Mouse (Mus musculus): ENCODE data around the gene Fam192a.

The Fam192a gene

GRCm38 (mm10) chr8:94574159-94574907 is 27.5 kb downstream of the Fam192a start:
- DNase-seq (ENCODE audit: low read depth, low spot score): peak; percentile 91

DNA sequence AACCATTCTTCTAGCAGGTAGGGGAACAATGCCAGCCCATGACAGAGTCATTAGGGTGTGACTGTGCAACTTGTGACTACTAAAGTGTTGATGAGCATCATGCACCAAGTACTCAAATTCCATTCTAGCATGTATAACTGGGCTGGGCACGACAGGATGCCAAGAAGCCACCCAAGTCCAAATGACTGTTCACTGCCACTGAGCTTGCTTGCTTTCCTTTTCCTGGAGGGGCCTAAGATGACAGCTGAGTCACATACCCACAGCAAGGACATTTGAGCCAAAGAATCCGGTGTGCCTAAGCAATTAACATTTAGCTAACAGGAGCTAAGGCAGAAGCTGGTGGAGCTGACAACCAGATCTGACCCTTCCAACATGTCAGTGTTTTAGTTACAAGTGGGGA is 29.9 kb downstream of the Fam192a start:
- no peak for DNase-seq (ENCODE audit: low read depth, low spot score)

- no peak for DNase-seq (ENCODE audit: low read depth, low spot score)
These were observed 32.4 kb downstream of the Fam192a start for GRCm38 (mm10) chr8:94569419-94569818.

DNA sequence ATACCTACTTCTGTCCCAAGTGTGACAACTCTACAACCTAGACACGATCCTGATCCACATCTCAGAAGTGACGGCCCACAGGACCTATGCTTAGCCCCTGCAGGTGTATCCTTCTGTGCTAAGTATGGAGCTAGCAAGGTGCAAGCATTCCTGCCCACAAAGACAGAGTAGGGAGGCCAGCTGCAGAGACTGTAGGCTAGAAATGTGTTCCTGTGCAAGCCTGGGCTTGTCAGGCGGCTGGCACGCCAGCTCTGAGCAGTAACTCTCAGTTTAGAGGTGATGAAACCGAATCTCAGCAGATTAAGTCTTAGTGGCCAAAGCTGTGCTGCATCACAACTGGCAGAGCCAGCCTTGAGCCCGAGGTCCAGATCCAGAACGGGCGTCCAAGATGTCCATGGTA is 33.7 kb downstream of the Fam192a start:
- no peak for DNase-seq (ENCODE audit: low read depth, low spot score)

- DNase-seq (ENCODE audit: low read depth, low spot score): no peak
These were observed 34.5 kb downstream of the Fam192a start for GRCm38 (mm10) chr8:94567159-94567849.

- no peak for DNase-seq (ENCODE audit: low read depth, low spot score)
These were observed 35.2 kb downstream of the Fam192a start for GRCm38 (mm10) chr8:94566446-94567158.

- no peak for DNase-seq (ENCODE audit: low read depth, low spot score)
These were observed 35.8 kb downstream of the Fam192a start for GRCm38 (mm10) chr8:94566033-94566432.

- DNase-seq (ENCODE audit: low read depth, low spot score): no peak
These were observed 37.4 kb downstream of the Fam192a start for GRCm38 (mm10) chr8:94564421-94564820.

DNA sequence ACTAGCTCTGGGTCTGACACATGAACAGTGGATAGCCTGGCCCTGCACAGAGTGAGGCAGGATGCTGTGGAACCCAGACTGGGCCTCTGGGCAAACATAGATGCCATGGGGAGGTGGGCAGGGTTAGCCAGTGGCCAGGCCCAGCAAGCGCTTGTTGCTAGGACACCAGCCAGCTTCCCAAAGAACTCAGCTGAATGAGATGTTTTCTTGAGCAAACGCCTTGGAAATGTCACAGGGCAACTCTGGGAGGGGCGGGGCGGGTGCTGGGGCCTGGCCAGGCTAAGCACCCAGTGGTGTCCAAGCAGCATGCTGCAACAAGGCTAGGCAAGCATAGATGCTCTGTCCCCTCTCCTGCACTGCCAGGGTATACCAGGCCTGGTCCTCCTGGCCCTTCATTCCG is 40.5 kb downstream of the Fam192a start:
- DNase-seq (ENCODE audit: low read depth, low spot score): peak; percentile 32

DNA sequence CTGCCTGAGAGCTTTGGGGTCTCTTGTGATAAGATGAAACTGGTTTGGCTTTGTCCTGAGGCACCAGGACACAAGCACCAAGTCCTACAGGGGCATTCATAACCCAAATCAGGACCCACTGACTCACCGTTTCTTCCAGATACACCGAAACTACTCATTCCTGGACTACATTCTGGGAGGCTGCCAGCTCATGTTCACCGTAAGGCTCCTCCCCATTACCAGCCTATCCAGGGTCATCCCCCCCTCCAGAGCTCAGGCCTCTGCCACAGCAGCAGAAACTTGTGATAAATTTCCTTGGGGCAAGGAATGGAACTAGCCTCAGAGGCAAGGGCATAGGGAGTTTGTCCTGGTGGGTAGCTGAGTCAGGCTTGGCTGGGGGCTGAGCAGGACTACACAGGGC is 44.5 kb downstream of the Fam192a start:
- DNase-seq (ENCODE audit: low read depth, low spot score): no peak

- no peak for DNase-seq (ENCODE audit: low read depth, low spot score)
These were observed 49.1 kb downstream of the Fam192a start for GRCm38 (mm10) chr8:94552696-94553095.

DNA sequence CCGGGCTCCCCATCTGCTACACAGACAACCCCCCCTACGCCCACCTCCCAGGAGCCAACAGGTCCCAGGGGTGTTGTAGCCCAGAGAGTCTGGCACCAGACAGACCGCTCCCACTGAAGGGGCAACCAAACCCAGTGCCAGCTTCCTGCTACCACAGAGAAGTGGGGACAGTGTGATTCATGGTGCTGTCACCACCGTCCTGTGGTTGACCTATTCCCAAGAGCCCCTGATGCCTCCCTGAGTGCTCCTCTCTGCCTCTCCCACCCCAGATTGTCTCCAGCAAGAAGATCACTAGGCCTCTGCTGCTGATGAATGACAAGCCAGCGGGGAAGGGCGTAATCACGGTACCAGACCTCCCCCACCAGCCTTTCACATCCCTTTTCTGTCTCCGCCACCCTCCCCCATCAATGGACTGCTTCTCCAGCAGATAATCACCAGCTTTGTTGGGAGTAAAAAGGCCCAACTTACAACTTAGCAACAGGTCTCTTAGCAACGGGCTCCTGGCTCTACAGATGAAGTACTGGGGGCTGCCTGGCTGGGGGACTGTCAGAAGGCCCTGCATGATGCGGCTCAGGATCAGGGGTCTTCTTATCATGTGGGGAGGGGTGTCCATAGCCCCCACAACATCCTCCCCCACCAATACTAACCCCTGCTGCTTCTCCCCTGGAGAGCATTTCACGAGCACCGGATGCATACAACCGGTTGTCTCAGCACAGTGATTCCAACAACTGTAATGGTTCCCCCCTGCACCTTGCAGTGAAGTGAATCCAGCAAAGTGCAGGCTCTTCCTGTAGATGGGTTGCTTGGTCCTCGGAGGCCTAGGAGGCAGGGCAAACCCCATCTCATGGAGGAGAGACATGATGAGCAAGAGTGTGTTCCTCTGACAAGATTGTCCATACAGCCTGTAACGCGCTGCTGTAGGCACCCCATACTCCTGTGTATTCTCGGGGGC is 50.0 kb downstream of the Fam192a start:
- peak; percentile 89 for DNase-seq (ENCODE audit: low read depth, low spot score)

DNA sequence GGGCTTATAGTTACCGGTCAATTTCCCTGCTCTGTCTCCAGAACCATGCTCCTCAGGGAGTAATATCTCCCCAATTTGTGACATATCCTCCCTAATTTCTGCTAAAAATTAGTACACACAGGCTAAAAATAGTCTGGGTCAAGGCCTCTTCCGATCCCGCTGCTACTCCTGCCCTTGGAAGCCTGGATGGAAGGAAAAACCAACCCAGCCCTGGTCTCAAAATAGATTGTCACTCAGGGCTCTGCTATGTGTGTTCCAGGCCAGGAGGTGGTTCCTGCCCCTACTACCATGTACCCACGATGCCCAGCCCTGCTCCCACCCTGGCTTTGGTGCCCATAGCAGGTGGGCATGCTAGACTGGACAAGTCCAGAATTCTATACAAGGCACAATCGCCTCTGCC is 51.8 kb downstream of the Fam192a start:
- no peak for DNase-seq (ENCODE audit: low read depth, low spot score)

DNA sequence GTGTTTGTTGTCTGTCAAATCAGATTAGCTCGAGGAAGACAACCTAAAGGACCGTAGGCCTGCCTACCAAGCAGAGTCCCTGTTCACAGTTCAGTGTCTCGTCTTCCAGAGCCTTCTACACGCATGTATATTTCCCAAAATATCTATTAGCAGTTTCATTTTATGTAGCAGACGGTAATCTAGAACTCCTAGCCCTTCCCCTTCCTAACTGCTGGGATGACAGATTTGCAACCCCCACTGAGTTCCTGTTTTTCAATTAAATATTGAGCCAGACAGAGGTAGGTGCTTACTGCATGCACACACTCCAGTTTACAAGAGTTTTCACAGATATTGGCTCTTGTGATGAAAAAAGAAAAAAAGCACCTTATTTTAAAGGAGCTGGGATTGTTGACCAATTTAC is 52.3 kb downstream of the Fam192a start:
- DNase-seq (ENCODE audit: low read depth, low spot score): no peak

DNA sequence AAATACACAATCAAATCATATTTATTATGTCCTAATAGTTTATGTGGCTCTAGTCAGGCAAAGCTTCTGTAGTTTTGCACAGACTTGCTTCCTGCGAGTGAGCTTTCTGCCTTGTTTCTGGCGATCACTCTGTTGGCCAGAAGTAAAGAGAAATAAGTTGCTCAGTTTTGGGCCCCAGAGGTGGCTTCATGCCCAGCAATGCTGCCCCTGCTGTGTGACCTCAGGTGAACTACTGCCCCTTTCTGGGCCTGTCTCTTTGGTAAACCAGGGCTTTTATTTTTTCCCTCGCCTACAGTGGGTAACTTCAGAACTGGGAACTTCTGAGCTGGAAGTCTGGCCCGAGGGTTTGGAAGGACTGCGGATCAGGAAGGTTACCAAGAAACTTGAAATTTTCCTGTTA is 52.8 kb downstream of the Fam192a start:
- no peak for DNase-seq (ENCODE audit: low read depth, low spot score)

DNA sequence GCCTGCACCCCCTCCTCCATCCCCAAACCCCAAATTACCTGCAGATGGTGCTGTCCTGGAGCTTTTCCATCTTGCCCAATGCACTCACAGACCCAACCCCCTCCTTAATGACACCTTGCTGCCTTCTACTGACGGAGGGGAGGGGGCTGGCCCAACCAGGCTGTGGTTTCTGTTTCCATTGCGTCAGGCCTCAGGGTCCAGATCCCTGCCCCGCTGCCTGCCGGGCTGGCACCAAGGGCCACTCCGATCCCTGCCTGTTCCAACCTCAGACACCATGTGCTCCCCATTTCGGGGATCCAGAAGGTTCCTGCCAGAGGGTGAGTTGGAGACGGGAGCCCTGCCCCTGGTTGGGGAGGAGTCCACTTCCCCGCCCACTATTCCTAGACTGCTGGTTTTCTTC is 57.8 kb downstream of the Fam192a start:
- no peak for DNase-seq (ENCODE audit: low read depth, low spot score)

GRCm38 (mm10) chr8:94540889-94541795 is 60.7 kb downstream of the Fam192a start:
- no peak for DNase-seq (ENCODE audit: low read depth, low spot score)

DNA sequence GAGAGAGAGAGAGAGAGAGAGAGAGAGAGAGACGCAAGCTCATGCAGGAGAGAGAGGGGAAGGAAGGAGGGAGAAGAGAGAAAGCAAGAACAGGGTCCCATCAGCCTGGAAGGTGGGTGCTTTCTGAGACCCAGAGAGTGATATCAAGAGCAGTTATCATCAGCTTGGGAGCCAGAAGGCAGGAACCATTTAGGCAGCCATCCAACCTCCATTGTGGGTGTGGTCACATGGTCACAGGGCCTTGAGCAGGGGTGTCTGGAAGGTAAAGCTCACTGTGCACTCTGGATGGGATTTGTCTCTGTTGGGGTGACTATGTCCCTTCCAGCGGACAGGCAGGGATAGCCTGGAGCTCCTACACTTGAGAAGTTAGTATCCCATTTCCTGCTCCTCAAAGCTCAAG is 61.8 kb downstream of the Fam192a start:
- no peak for DNase-seq (ENCODE audit: low read depth, low spot score)

DNA sequence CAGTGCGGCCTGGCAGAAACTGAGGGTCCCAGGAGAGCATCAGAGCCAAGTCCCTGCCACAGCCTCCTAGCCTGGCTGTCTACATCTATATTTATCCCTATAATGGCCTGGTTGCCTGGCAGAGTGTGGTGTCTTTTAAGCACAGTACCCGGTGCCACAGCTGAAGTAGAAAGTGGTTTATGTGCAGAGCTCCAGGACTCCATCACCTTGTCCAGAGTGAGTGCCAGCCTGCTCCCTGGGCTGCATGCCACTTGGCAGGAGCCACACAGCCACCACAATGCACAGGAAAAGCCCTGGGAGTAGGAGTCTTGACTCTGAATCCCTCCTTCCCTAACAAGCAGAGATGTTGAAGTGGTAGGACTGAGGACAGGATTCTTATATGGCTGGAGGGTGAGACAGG is 64.3 kb downstream of the Fam192a start:
- no peak for DNase-seq (ENCODE audit: low read depth, low spot score)

DNA sequence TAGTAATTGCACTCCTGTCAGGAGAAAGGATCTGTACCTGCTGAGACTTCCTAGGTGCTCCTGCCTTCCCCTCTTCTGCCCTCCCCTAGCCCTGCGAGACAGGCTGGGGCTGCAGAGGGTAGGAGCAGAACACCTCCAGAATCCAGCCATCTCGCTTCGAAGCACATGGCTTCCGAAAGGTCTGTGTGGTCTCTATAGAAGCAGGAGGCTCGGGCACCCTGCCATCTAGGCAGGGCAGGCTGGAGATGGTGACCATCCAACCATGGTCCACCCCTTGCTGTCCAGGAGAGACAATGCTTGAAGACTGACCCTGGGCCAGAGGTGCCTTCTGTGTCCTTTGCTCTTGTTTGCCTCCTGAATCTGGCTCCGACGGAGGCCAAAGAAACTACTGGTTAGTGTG is 66.2 kb downstream of the Fam192a start:
- DNase-seq (ENCODE audit: low read depth, low spot score): no peak

- DNase-seq (ENCODE audit: low read depth, low spot score): no peak
These were observed 67.2 kb downstream of the Fam192a start for GRCm38 (mm10) chr8:94534612-94535011.
